Mouse (Mus musculus): Measurements from ENCODE around the gene Scamp3. TPM values are rescaled to one million over a fixed set of nuclear protein-coding genes. Genes with fewer than 3 reads are reported as not detected.

Gene Scamp3
- total and polyA plus RNA-seq, 3 experiments = 4.5 to 72.7 (median 12.5) TPM

GRCm38 (mm10) chr3:89231772-89232275 lies 54.6 kb downstream of the Scamp3 start:
- peaks cover 20 to 52% of the 10 kb centered on the region in 2 experiments for H3K4me1 ChIP-seq (ENCODE audit: control insufficient read depth in 1 of 2, insufficient read depth in 2 of 2)
- H3K9ac ChIP-seq (ENCODE audit: insufficient read depth, low read depth) = no peak overlapping the region
- dilution Hi-C loops (cut with MboI; ENCODE audit: extremely low pct_ligation_motif_present, extremely low pct_unique_long_range_greater_than_20kb, low sequenced_read_pairs) = no loop called here
- H3K4me3 ChIP-seq (replicated peaks in 1 of 3; ENCODE audit: low read depth in 2 of 3, low read length in 2 of 3, poor library complexity in 1 of 3) = no peak overlapping the region
- H3K36me3 ChIP-seq (replicated peaks in 1 of 2; ENCODE audit: control insufficient read depth in 1 of 2, insufficient read depth in 1 of 2, low read length in 1 of 2) = peaks cover 16 to 26% of the 10 kb centered on the region in 2 experiments
- H3K79me2 ChIP-seq (replicated peaks; ENCODE audit: control insufficient read depth, extremely low read depth, insufficient read depth, poor library complexity, severe bottlenecking) = no peaks in the 10 kb centered on the region
- no peaks in the 10 kb centered on the region for H3K27me3 ChIP-seq (replicated peaks)
- no peak overlapping the region for H3K4me2 ChIP-seq (ENCODE audit: insufficient read depth, low read depth, poor library complexity, severe bottlenecking)
- TF ChIP-seq TCF12 (IDR thresholded peaks at IDR 0.05; ENCODE audit: low read depth, low read length) (no peak), MAZ (IDR thresholded peaks at IDR 0.05; ENCODE audit: low read depth, low read length) (no peak), POLR2AphosphoS2 (IDR thresholded peaks at IDR 0.05; ENCODE audit: low read depth, low read length) (no peak)
- no peak overlapping the region for H3K27ac ChIP-seq (ENCODE audit: insufficient read depth, low read depth)
- H3K9me3 ChIP-seq (replicated peaks; ENCODE audit: low read length) = no peaks in the 10 kb centered on the region
- DNase-seq (ENCODE audit: extremely low read depth) = no peak
- in situ Hi-C loops (cut with MboI; ENCODE audit: low pct_ligation_motif_present, low pct_unique_long_range_greater_than_20kb, low sequenced_read_pairs) = no loop called here

Other genes with a start within 250 kb of the Scamp3 start
Only the 20 nearest of the 28 such genes appear.
- 25.1 and 30.1 TPM in 2 replicates for gene Rusc1, start 84.2 kb upstream of the Scamp3 start, total RNA-seq (2012; rRNA removed)
- 17.7 and 19.7 TPM in 2 replicates for gene Rusc1, start 84.2 kb upstream of the Scamp3 start, total RNA-seq (2014; rRNA removed)
- 16.7 and 19.4 TPM in 2 replicates for gene Rusc1, start 84.2 kb upstream of the Scamp3 start, polyA plus RNA-seq (2012; ENCODE audit: insufficient read length, low read depth)
- 0.13 TPM in 1 of 2 replicates, not detected in the other for gene Gm43738, start 76.4 kb upstream of the Scamp3 start, total RNA-seq (2012; rRNA removed)
- not detected in 2 replicates for gene Gm43738, start 76.4 kb upstream of the Scamp3 start, total RNA-seq (2014; rRNA removed)
- gene Gm43738, start 76.4 kb upstream of the Scamp3 start, polyA plus RNA-seq (2012; ENCODE audit: insufficient read length, low read depth) = not detected in 2 replicates
- gene Fdps, start 75.5 kb upstream of the Scamp3 start, total RNA-seq (2012; rRNA removed) = 243 and 244 TPM in 2 replicates
- 490 and 572 TPM in 2 replicates for gene Fdps, start 75.5 kb upstream of the Scamp3 start, total RNA-seq (2014; rRNA removed)
- gene Fdps, start 75.5 kb upstream of the Scamp3 start, polyA plus RNA-seq (2012; ENCODE audit: insufficient read length, low read depth) = 177 and 200 TPM in 2 replicates
- gene Pklr, start 41.3 kb upstream of the Scamp3 start, total RNA-seq (2012; rRNA removed) = not detected in 2 replicates
- not detected in 2 replicates for gene Pklr, start 41.3 kb upstream of the Scamp3 start, total RNA-seq (2014; rRNA removed)
- not detected in 2 replicates for gene Pklr, start 41.3 kb upstream of the Scamp3 start, polyA plus RNA-seq (2012; ENCODE audit: insufficient read length, low read depth)
- gene Hcn3, start 17.3 kb upstream of the Scamp3 start, total RNA-seq (2012; rRNA removed) = 1.8 and 2.0 TPM in 2 replicates
- gene Hcn3, start 17.3 kb upstream of the Scamp3 start, total RNA-seq (2014; rRNA removed) = 1.7 and 1.8 TPM in 2 replicates
- gene Hcn3, start 17.3 kb upstream of the Scamp3 start, polyA plus RNA-seq (2012; ENCODE audit: insufficient read length, low read depth) = 3.1 and 3.2 TPM in 2 replicates
- 29.9 and 31.2 TPM in 2 replicates for gene Clk2, start 12.7 kb upstream of the Scamp3 start, total RNA-seq (2012; rRNA removed)
- 18.8 and 19.7 TPM in 2 replicates for gene Clk2, start 12.7 kb upstream of the Scamp3 start, total RNA-seq (2014; rRNA removed)
- gene Clk2, start 12.7 kb upstream of the Scamp3 start, polyA plus RNA-seq (2012; ENCODE audit: insufficient read length, low read depth) = 72.0 and 77.2 TPM in 2 replicates
- 1.6 and 2.2 TPM in 2 replicates for gene Fam189b, start 5.7 kb downstream of the Scamp3 start, total RNA-seq (2012; rRNA removed)
- 0.31 and 1.1 TPM in 2 replicates for gene Fam189b, start 5.7 kb downstream of the Scamp3 start, total RNA-seq (2014; rRNA removed)
- gene Fam189b, start 5.7 kb downstream of the Scamp3 start, polyA plus RNA-seq (2012; ENCODE audit: insufficient read length, low read depth) = 6.7 and 8.4 TPM in 2 replicates
- gene Gba, start 25.5 kb downstream of the Scamp3 start, total RNA-seq (2012; rRNA removed) = 62.5 and 64.1 TPM in 2 replicates
- 61.2 and 65.3 TPM in 2 replicates for gene Gba, start 25.5 kb downstream of the Scamp3 start, total RNA-seq (2014; rRNA removed)
- gene Gba, start 25.5 kb downstream of the Scamp3 start, polyA plus RNA-seq (2012; ENCODE audit: insufficient read length, low read depth) = 59.4 and 63.6 TPM in 2 replicates
- 6.1 and 10.1 TPM in 2 replicates for gene Thbs3, start 37.7 kb downstream of the Scamp3 start, total RNA-seq (2012; rRNA removed)
- gene Thbs3, start 37.7 kb downstream of the Scamp3 start, total RNA-seq (2014; rRNA removed) = 4.2 and 5.7 TPM in 2 replicates
- 4.3 and 4.6 TPM in 2 replicates for gene Thbs3, start 37.7 kb downstream of the Scamp3 start, polyA plus RNA-seq (2012; ENCODE audit: insufficient read length, low read depth)
- 205 and 222 TPM in 2 replicates for gene Mtx1, start 49.6 kb downstream of the Scamp3 start, total RNA-seq (2012; rRNA removed)
- 256 and 299 TPM in 2 replicates for gene Mtx1, start 49.6 kb downstream of the Scamp3 start, total RNA-seq (2014; rRNA removed)
- 159 and 162 TPM in 2 replicates for gene Mtx1, start 49.6 kb downstream of the Scamp3 start, polyA plus RNA-seq (2012; ENCODE audit: insufficient read length, low read depth)
- 0.38 and 0.50 TPM in 2 replicates for gene Muc1, start 51.6 kb downstream of the Scamp3 start, total RNA-seq (2012; rRNA removed)
- 0.09 and 0.28 TPM in 2 replicates for gene Muc1, start 51.6 kb downstream of the Scamp3 start, total RNA-seq (2014; rRNA removed)
- 0.60 and 0.71 TPM in 2 replicates for gene Muc1, start 51.6 kb downstream of the Scamp3 start, polyA plus RNA-seq (2012; ENCODE audit: insufficient read length, low read depth)
- 141 and 143 TPM in 2 replicates for gene Krtcap2, start 68.5 kb downstream of the Scamp3 start, total RNA-seq (2012; rRNA removed)
- gene Krtcap2, start 68.5 kb downstream of the Scamp3 start, total RNA-seq (2014; rRNA removed) = 127 and 180 TPM in 2 replicates
- gene Krtcap2, start 68.5 kb downstream of the Scamp3 start, polyA plus RNA-seq (2012; ENCODE audit: insufficient read length, low read depth) = 198 and 230 TPM in 2 replicates
- 1.9 and 2.0 TPM in 2 replicates for gene Trim46, start 68.8 kb downstream of the Scamp3 start, total RNA-seq (2012; rRNA removed)
- 0.36 TPM in 2 replicates for gene Trim46, start 68.8 kb downstream of the Scamp3 start, total RNA-seq (2014; rRNA removed)
- 1.4 and 1.9 TPM in 2 replicates for gene Trim46, start 68.8 kb downstream of the Scamp3 start, polyA plus RNA-seq (2012; ENCODE audit: insufficient read length, low read depth)
- 189 and 228 TPM in 2 replicates for gene Dpm3, start 81.9 kb downstream of the Scamp3 start, total RNA-seq (2012; rRNA removed)
- gene Dpm3, start 81.9 kb downstream of the Scamp3 start, total RNA-seq (2014; rRNA removed) = 45.8 and 52.7 TPM in 2 replicates
- gene Dpm3, start 81.9 kb downstream of the Scamp3 start, polyA plus RNA-seq (2012; ENCODE audit: insufficient read length, low read depth) = 70.4 and 74.8 TPM in 2 replicates
- 47.8 and 50.9 TPM in 2 replicates for gene Slc50a1, start 93.1 kb downstream of the Scamp3 start, total RNA-seq (2012; rRNA removed)
- gene Slc50a1, start 93.1 kb downstream of the Scamp3 start, total RNA-seq (2014; rRNA removed) = 40.6 and 41.8 TPM in 2 replicates
- 44.7 and 56.0 TPM in 2 replicates for gene Slc50a1, start 93.1 kb downstream of the Scamp3 start, polyA plus RNA-seq (2012; ENCODE audit: insufficient read length, low read depth)
- 0.59 and 0.93 TPM in 2 replicates for gene Efna1, start 103.7 kb downstream of the Scamp3 start, total RNA-seq (2012; rRNA removed)
- gene Efna1, start 103.7 kb downstream of the Scamp3 start, total RNA-seq (2014; rRNA removed) = 0.62 and 0.70 TPM in 2 replicates
- gene Efna1, start 103.7 kb downstream of the Scamp3 start, polyA plus RNA-seq (2012; ENCODE audit: insufficient read length, low read depth) = 0.71 and 0.80 TPM in 2 replicates
- 0.13 TPM in 1 of 2 replicates, not detected in the other for gene Efna3, start 145.5 kb downstream of the Scamp3 start, total RNA-seq (2012; rRNA removed)
- gene Efna3, start 145.5 kb downstream of the Scamp3 start, total RNA-seq (2014; rRNA removed) = 0.09 TPM in 1 of 2 replicates, not detected in the other
- 0.19 TPM in 1 of 2 replicates, not detected in the other for gene Efna3, start 145.5 kb downstream of the Scamp3 start, polyA plus RNA-seq (2012; ENCODE audit: insufficient read length, low read depth)
- 2.6 and 3.1 TPM in 2 replicates for gene Efna4, start 160.6 kb downstream of the Scamp3 start, total RNA-seq (2012; rRNA removed)
- 0.76 and 1.1 TPM in 2 replicates for gene Efna4, start 160.6 kb downstream of the Scamp3 start, total RNA-seq (2014; rRNA removed)
- 1.00 and 1.1 TPM in 2 replicates for gene Efna4, start 160.6 kb downstream of the Scamp3 start, polyA plus RNA-seq (2012; ENCODE audit: insufficient read length, low read depth)
- 31.3 and 39.1 TPM in 2 replicates for gene Adam15, start 172.5 kb downstream of the Scamp3 start, total RNA-seq (2012; rRNA removed)
- gene Adam15, start 172.5 kb downstream of the Scamp3 start, total RNA-seq (2014; rRNA removed) = 5.8 and 5.9 TPM in 2 replicates
- 26.2 and 26.5 TPM in 2 replicates for gene Adam15, start 172.5 kb downstream of the Scamp3 start, polyA plus RNA-seq (2012; ENCODE audit: insufficient read length, low read depth)
- gene Dcst2, start 184.5 kb downstream of the Scamp3 start, total RNA-seq (2012; rRNA removed) = not detected in 2 replicates
- gene Dcst2, start 184.5 kb downstream of the Scamp3 start, total RNA-seq (2014; rRNA removed) = not detected in 2 replicates
- gene Dcst2, start 184.5 kb downstream of the Scamp3 start, polyA plus RNA-seq (2012; ENCODE audit: insufficient read length, low read depth) = 0.10 and 0.14 TPM in 2 replicates